Mouse (Mus musculus) splenic B cell, adult 2 months (primary cell): ENCODE data around the gene Yju2.
"Not testable (repeated sequence)": the region's sequence is repeated elsewhere in the genome, so short reads cannot be mapped to it uniquely, and the experiment has no call there.

ENCODE experiments used
- DNase-seq: peaks from one replicate; pipeline ENCODE4 v3.0.0-alpha.2; 2011; ENCODE audit warnings: low read depth, low spot score
- H3K27me3 ChIP-seq: 2 replicates; pipeline ENCODE4 v1.6.1; 2012; ENCODE audit warnings: mild to moderate bottlenecking, low read length, moderate library complexity, mixed read lengths; ENCODE audit not compliant: control insufficient read depth, poor library complexity, insufficient read depth, severe bottlenecking
- H3K36me3 ChIP-seq: 2 replicates; pipeline ENCODE4 v1.6.1; 2012; ENCODE audit warnings: mild to moderate bottlenecking, low read length, moderate library complexity, mixed read lengths; ENCODE audit not compliant: control insufficient read depth, poor library complexity, insufficient read depth, severe bottlenecking

Gene Yju2

GRCm38 (mm10) chr17:55958918-55959728 is at the start of gene Yju2:
Gene Yju2, plus strand, starts transcription at chr17:55959099.
- Histone ChIP-seq H3K27me3 (no peaks in the 10 kb centered on the region), H3K36me3 (no peaks in the 10 kb centered on the region)
- peak; percentile 96 for DNase-seq

- DNase-seq: peak; percentile 76
- H3K27me3 ChIP-seq: no peaks in the 10 kb centered on the region
- no peaks in the 10 kb centered on the region for H3K36me3 ChIP-seq
These were observed 27.1 kb upstream of the Yju2 start for GRCm38 (mm10) chr17:55931553-55932502.

GRCm38 (mm10) chr17:55932635-55933034 is 26.3 kb upstream of the Yju2 start:
- DNase-seq: no peak
- H3K27me3 ChIP-seq: no peaks in the 10 kb centered on the region
- H3K36me3 ChIP-seq: no peaks in the 10 kb centered on the region

- Histone ChIP-seq H3K36me3 (no peaks in the 10 kb centered on the region), H3K27me3 (no peaks in the 10 kb centered on the region)
- no peak for DNase-seq
These were observed 25.7 kb upstream of the Yju2 start for GRCm38 (mm10) chr17:55933191-55933590.

GRCm38 (mm10) chr17:55944387-55944865 is 14.5 kb upstream of the Yju2 start:
- H3K27me3 ChIP-seq, DNase-seq, H3K36me3 ChIP-seq: not testable (repeated sequence)

GRCm38 (mm10) chr17:55944866-55945682 is 13.8 kb upstream of the Yju2 start:
- H3K27me3 ChIP-seq, H3K36me3 ChIP-seq: not testable (repeated sequence)
- peak; percentile 73 for DNase-seq

GRCm38 (mm10) chr17:55945696-55946095 is 13.2 kb upstream of the Yju2 start:
- DNase-seq: no peak
- no peaks in the 10 kb centered on the region for H3K36me3 ChIP-seq
- H3K27me3 ChIP-seq: no peaks in the 10 kb centered on the region

GRCm38 (mm10) chr17:55948647-55949046 is 10.3 kb upstream of the Yju2 start:
- Histone ChIP-seq H3K36me3 (no peaks in the 10 kb centered on the region), H3K27me3 (no peaks in the 10 kb centered on the region)
- no peak for DNase-seq

- DNase-seq: no peak
- no peaks in the 10 kb centered on the region for H3K36me3 ChIP-seq
- no peaks in the 10 kb centered on the region for H3K27me3 ChIP-seq
These were observed 9.5 kb upstream of the Yju2 start, which contains the start of gene Zfp119b for GRCm38 (mm10) chr17:55949400-55949799. Gene Zfp119b, minus strand, starts transcription at chr17:55949500.

- no peaks in the 10 kb centered on the region for H3K27me3 ChIP-seq
- DNase-seq: no peak
- no peaks in the 10 kb centered on the region for H3K36me3 ChIP-seq
These were observed 8.3 kb upstream of the Yju2 start for GRCm38 (mm10) chr17:55950601-55951000.

- Histone ChIP-seq H3K27me3 (no peaks in the 10 kb centered on the region), H3K36me3 (no peaks in the 10 kb centered on the region)
- DNase-seq: no peak
These were observed 6.9 kb upstream of the Yju2 start for GRCm38 (mm10) chr17:55952041-55952440.

GRCm38 (mm10) chr17:55952447-55953027 is 6.4 kb upstream of the Yju2 start, which contains the start of gene Ebi3:
Gene Ebi3, plus strand, starts transcription at chr17:55952640.
- Histone ChIP-seq H3K36me3 (no peaks in the 10 kb centered on the region), H3K27me3 (no peaks in the 10 kb centered on the region)
- DNase-seq: peak; percentile 50

- Histone ChIP-seq H3K36me3 (no peaks in the 10 kb centered on the region), H3K27me3 (no peaks in the 10 kb centered on the region)
- DNase-seq: no peak
These were observed 5.1 kb upstream of the Yju2 start for GRCm38 (mm10) chr17:55953751-55954150.

GRCm38 (mm10) chr17:55954229-55954628 is 4.7 kb upstream of the Yju2 start:
- H3K36me3 ChIP-seq: no peaks in the 10 kb centered on the region
- DNase-seq: no peak
- H3K27me3 ChIP-seq: no peaks in the 10 kb centered on the region
